Mouse (Mus musculus) ES-Bruce4 (cell line): ENCODE results near the gene Pus7.
"Not testable (repeated sequence)": the region's sequence is repeated elsewhere in the genome, so short reads cannot be mapped to it uniquely, and the experiment has no call there.

Experiments used
- CTCF ChIP-seq: IDR thresholded peaks from one replicate; pipeline ENCODE4 v1.8.1; 2011; ENCODE audit warnings: low read depth, low read length
- EP300 ChIP-seq: IDR thresholded peaks from 2 replicates; pipeline ENCODE4 v1.6.1; 2011; ENCODE audit warnings: low read depth, low read length; ENCODE audit not compliant: insufficient read depth
- POLR2A ChIP-seq: IDR thresholded peaks from one replicate; pipeline ENCODE4 v1.8.1; 2011; ENCODE audit warnings: low read length; ENCODE audit not compliant: insufficient read depth

- not testable (repeated sequence) for TF ChIP-seq POLR2A, CTCF, EP300
Measured at GRCm38 (mm10) chr5:23711671-23712129, 71.8 kb downstream of the Pus7 start.
